Mouse (Mus musculus) stomach, embryonic 15.5 days (tissue): ENCODE data around the gene Dennd1c. TPM values are rescaled to one million over a fixed set of nuclear protein-coding genes. Genes with fewer than 3 reads are reported as not detected.

Experiments used
- ATAC-seq: fragments of 200-750 bp; cut with Nextera tagmentation; 2 replicates; pipeline ENCODE4 v1.8.0; 2017; ENCODE audit warnings: low read depth, moderate number of reproducible peaks, moderate TSS enrichment; ENCODE audit not compliant: insufficient read depth, low FRiP score
- H3K27ac ChIP-seq: fragments of 300-500 bp; sonication (generic); 2 replicates; pipeline ENCODE4 v1.5.1; 2015; ENCODE audit warnings: mild to moderate bottlenecking, inconsistent platforms
- H3K27me3 ChIP-seq: fragments of 300-500 bp; sonication (generic); replicated peaks from 2 replicates; pipeline ENCODE4 v1.6.1; 2015; ENCODE audit warnings: inconsistent platforms
- H3K36me3 ChIP-seq: fragments of 300-500 bp; sonication (generic); 2 replicates; pipeline ENCODE4 v1.6.1; 2015; ENCODE audit warnings: inconsistent platforms
- H3K4me1 ChIP-seq: fragments of 300-500 bp; sonication (generic); 2 replicates; pipeline ENCODE4 v1.6.1; 2015; ENCODE audit warnings: inconsistent platforms
- H3K4me2 ChIP-seq: fragments of 300-500 bp; sonication (generic); 2 replicates; pipeline ENCODE4 v1.6.1; 2015; ENCODE audit warnings: mild to moderate bottlenecking, inconsistent platforms
- H3K4me3 ChIP-seq: fragments of 300-500 bp; sonication (generic); replicated peaks from 2 replicates; pipeline ENCODE4 v1.5.1; 2015; ENCODE audit warnings: inconsistent platforms
- H3K9ac ChIP-seq: fragments of 300-500 bp; sonication (generic); 2 replicates; pipeline ENCODE4 v1.6.1; 2015; ENCODE audit warnings: inconsistent platforms
- H3K9me3 ChIP-seq: fragments of 300-500 bp; sonication (generic); 2 replicates; pipeline ENCODE4 v1.6.1; 2016; ENCODE audit warnings: inconsistent platforms
- WGBS: fragments of 180-500 bp; shearing (Covaris S2); methylation state at CpG from one replicate; pipeline ENCODE4 v1.1.7; 2015; 5-methylcytosine and 5-hydroxymethylcytosine counted together
- polyA plus RNA-seq: library from polyadenylated mRNA; unstranded; fragments of >200 nt; fragmentation: Nextera tagmentation; extraction: Ambion mirVana; gene quantifications from 2 replicates; pipeline ENCODE4 v1.2.1, GENCODE M21; 2015

The Dennd1c gene
- polyA plus RNA-seq, 1 experiment from 2014 or later: 6.3 TPM

GRCm38 (mm10) chr17:57032854-57033253 is 45.5 kb downstream of the Dennd1c start:
- Histone ChIP-seq H3K4me2 (peak overlapping the region; percentile 67), H3K4me1 (peaks cover 17% of the 10 kb centered on the region), H3K9me3 (no peaks in the 10 kb centered on the region), H3K27ac (peak overlapping the region; percentile 91; the same call in 1 of the 2 replicates), H3K27me3 (no peaks in the 10 kb centered on the region), H3K9ac (no peak overlapping the region), H3K36me3 (peaks cover 10% of the 10 kb centered on the region; the same call in 1 of the 2 replicates), H3K4me3 (no peak overlapping the region)
- no peak for ATAC-seq
- 85% methylated on average over 4 of the region's 4 CpGs for WGBS

- H3K36me3 ChIP-seq: peaks cover 18% of the 10 kb centered on the region; the same call in 1 of the 2 replicates
- H3K4me2 ChIP-seq: peak overlapping the region; percentile 67
- under 1% methylated on average over 38 of the region's 38 CpGs for WGBS
- peak overlapping the region; percentile 91 for H3K27ac ChIP-seq
- ATAC-seq: peak; percentile 96
- peaks cover 17% of the 10 kb centered on the region for H3K4me1 ChIP-seq
- no peak overlapping the region for H3K9ac ChIP-seq
- H3K27me3 ChIP-seq: no peaks in the 10 kb centered on the region
- H3K9me3 ChIP-seq: no peaks in the 10 kb centered on the region
- H3K4me3 ChIP-seq: peak overlapping the region; percentile 97
Observed at GRCm38 (mm10) chr17:57031661-57032420, 46.5 kb downstream of the Dennd1c start.

- Histone ChIP-seq H3K9me3 (no peaks in the 10 kb centered on the region), H3K36me3 (peaks cover 25% of the 10 kb centered on the region; the same call in 1 of the 2 replicates), H3K27ac (peak within 1 kb of the TSS; percentile 91), H3K4me1 (peaks cover 17% of the 10 kb centered on the region), H3K4me3 (peak within 1 kb of the TSS; percentile 97), H3K9ac (peak within 1 kb of the TSS; percentile 100), H3K4me2 (peak within 1 kb of the TSS; percentile 76), H3K27me3 (no peaks in the 10 kb centered on the region)
- WGBS: under 1% methylated on average over 61 of the region's 99 CpGs
- no peak for ATAC-seq
Observed at GRCm38 (mm10) chr17:57030931-57031660, 47.2 kb downstream of the Dennd1c start, which contains the start of gene Khsrp. Gene Khsrp, minus strand, starts transcription at chr17:57031522.

GRCm38 (mm10) chr17:57029691-57030090 is 48.6 kb downstream of the Dennd1c start:
- ATAC-seq: no peak
- WGBS: 26% methylated on average over 8 of the region's 8 CpGs
- no peaks in the 10 kb centered on the region for H3K9me3 ChIP-seq
- H3K9ac ChIP-seq: 0 out of 2 replicates have a peak overlapping the region, but pooled peaks have one; percentile 100
- peaks cover 39% of the 10 kb centered on the region for H3K36me3 ChIP-seq
- H3K27ac ChIP-seq: no peak overlapping the region
- peaks cover 17% of the 10 kb centered on the region for H3K4me1 ChIP-seq
- H3K4me2 ChIP-seq: peak overlapping the region; percentile 76
- H3K4me3 ChIP-seq: peak overlapping the region; percentile 97
- H3K27me3 ChIP-seq: no peaks in the 10 kb centered on the region

GRCm38 (mm10) chr17:57027471-57027870 is 50.8 kb downstream of the Dennd1c start:
- 89% methylated on average over 4 of the region's 4 CpGs for WGBS
- H3K36me3 ChIP-seq: peaks cover 61% of the 10 kb centered on the region
- ATAC-seq: no peak
- peaks cover 17% of the 10 kb centered on the region for H3K4me1 ChIP-seq
- H3K4me2 ChIP-seq: no peak overlapping the region
- no peak overlapping the region for H3K27ac ChIP-seq
- H3K9me3 ChIP-seq: no peaks in the 10 kb centered on the region
- no peak overlapping the region for H3K9ac ChIP-seq
- no peaks in the 10 kb centered on the region for H3K27me3 ChIP-seq
- no peak overlapping the region for H3K4me3 ChIP-seq

GRCm38 (mm10) chr17:57020960-57021359 is 57.4 kb downstream of the Dennd1c start:
- Histone ChIP-seq H3K9me3 (no peaks in the 10 kb centered on the region), H3K27me3 (no peaks in the 10 kb centered on the region), H3K36me3 (peaks cover 56% of the 10 kb centered on the region), H3K4me1 (no peaks in the 10 kb centered on the region), H3K4me3 (no peak overlapping the region), H3K27ac (no peak overlapping the region), H3K9ac (no peak overlapping the region), H3K4me2 (no peak overlapping the region)
- ATAC-seq: no peak
- WGBS: 84% methylated on average over 5 of the region's 5 CpGs

GRCm38 (mm10) chr17:57019693-57020092 is 58.6 kb downstream of the Dennd1c start:
- Histone ChIP-seq H3K27ac (no peak overlapping the region), H3K27me3 (no peaks in the 10 kb centered on the region), H3K9ac (no peak overlapping the region), H3K4me1 (no peaks in the 10 kb centered on the region), H3K36me3 (peaks cover 44% of the 10 kb centered on the region), H3K4me3 (no peak overlapping the region), H3K4me2 (no peak overlapping the region), H3K9me3 (no peaks in the 10 kb centered on the region)
- 83% methylated on average over 2 of the region's 2 CpGs for WGBS
- ATAC-seq: peak; percentile 38; the same call in 1 of the 2 replicates

Other genes starting within 250 kb of the Dennd1c start
- gene Rfx2, start 247.5 kb downstream of the Dennd1c start, polyA plus RNA-seq: 6.1 and 6.6 TPM in 2 replicates
- not detected in 2 replicates for gene Acsbg2, start 204.1 kb downstream of the Dennd1c start, polyA plus RNA-seq
- 0.31 and 0.63 TPM in 2 replicates for gene 1700061G19Rik, start 203.0 kb downstream of the Dennd1c start, polyA plus RNA-seq
- gene Mllt1, start 143.1 kb downstream of the Dennd1c start, polyA plus RNA-seq: 39.8 and 43.7 TPM in 2 replicates
- gene Acer1, start 96.4 kb downstream of the Dennd1c start, polyA plus RNA-seq: 0.06 and 0.15 TPM in 2 replicates
- gene Clpp, start 88.2 kb downstream of the Dennd1c start, polyA plus RNA-seq: 144 and 147 TPM in 2 replicates
- gene Alkbh7, start 81.2 kb downstream of the Dennd1c start, polyA plus RNA-seq: 36.6 and 38.9 TPM in 2 replicates
- gene Pspn, start 78.5 kb downstream of the Dennd1c start, polyA plus RNA-seq: 0.32 and 0.43 TPM in 2 replicates
- 58.2 and 61.1 TPM in 2 replicates for gene Gtf2f1, start 67.2 kb downstream of the Dennd1c start, polyA plus RNA-seq
- 0.51 and 0.58 TPM in 2 replicates for gene Gm17949, start 67.0 kb downstream of the Dennd1c start, polyA plus RNA-seq
- 39.4 and 41.0 TPM in 2 replicates for gene Khsrp, start 47.0 kb downstream of the Dennd1c start, polyA plus RNA-seq
- gene Slc25a41, start 36.9 kb downstream of the Dennd1c start, polyA plus RNA-seq: not detected in 2 replicates
- 50.8 and 60.8 TPM in 2 replicates for gene Crb3, start 19.4 kb downstream of the Dennd1c start, polyA plus RNA-seq
- 8.7 and 10.0 TPM in 2 replicates for gene Slc25a23, start 18.7 kb downstream of the Dennd1c start, polyA plus RNA-seq
- 20.3 and 23.9 TPM in 2 replicates for gene Tubb4a, start 9.3 kb upstream of the Dennd1c start, polyA plus RNA-seq
- gene Tnfsf9, start 26.8 kb upstream of the Dennd1c start, polyA plus RNA-seq: 9.5 and 10.1 TPM in 2 replicates
- 0.15 TPM in 1 of 2 replicates, not detected in the other for gene Cd70, start 71.3 kb upstream of the Dennd1c start, polyA plus RNA-seq
- gene Tnfsf14, start 115.7 kb upstream of the Dennd1c start, polyA plus RNA-seq: 0.23 and 0.32 TPM in 2 replicates
- 9.5 and 20.2 TPM in 2 replicates for gene C3, start 149.6 kb upstream of the Dennd1c start, polyA plus RNA-seq
- gene Gpr108, start 169.9 kb upstream of the Dennd1c start, polyA plus RNA-seq: 41.4 and 44.3 TPM in 2 replicates
- 43.1 and 43.7 TPM in 2 replicates for gene Trip10, start 170.9 kb upstream of the Dennd1c start, polyA plus RNA-seq
- 4.1 and 4.4 TPM in 2 replicates for gene Vav1, start 200.6 kb upstream of the Dennd1c start, polyA plus RNA-seq